Mouse (Mus musculus): ENCODE results near the gene Sox5.

Gene Sox5

GRCm38 (mm10) chr6:144781431-144782030 is at the start of gene Sox5:
Gene Sox5 (minus strand): TSS chr6:144781977.
- DNase-seq (ENCODE audit: extremely low read depth, low read depth, low spot score), result no peak

- no peak for DNase-seq (ENCODE audit: extremely low read depth, low read depth, low spot score)
Measured at GRCm38 (mm10) chr6:144825018-144825602, 43.3 kb upstream of the Sox5 start.

- no peak for DNase-seq (ENCODE audit: extremely low read depth, low read depth, low spot score)
Measured at GRCm38 (mm10) chr6:144824153-144824552, 42.4 kb upstream of the Sox5 start.

DNA sequence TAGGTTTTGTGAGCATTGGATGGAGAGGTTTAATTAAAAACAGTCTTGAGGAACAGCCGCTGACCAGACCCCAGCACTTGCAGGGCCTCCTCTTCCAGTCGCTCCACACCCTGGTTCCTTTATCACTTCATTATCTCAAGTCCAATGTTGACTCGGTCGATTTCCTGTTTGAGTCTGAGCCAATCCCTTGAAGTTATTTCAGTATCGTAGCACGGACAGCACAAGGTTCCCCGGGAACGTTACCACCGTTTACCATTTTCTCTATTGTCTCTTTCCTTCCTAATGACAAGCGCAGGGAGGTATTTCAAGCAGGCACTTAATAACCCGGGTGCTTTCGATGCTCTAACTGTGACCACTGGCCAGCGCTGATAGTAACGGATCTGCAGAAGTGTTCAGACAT is 40.8 kb upstream of the Sox5 start:
- DNase-seq (ENCODE audit: extremely low read depth, low read depth, low spot score), result no peak

GRCm38 (mm10) chr6:144821019-144821418 is 39.2 kb upstream of the Sox5 start:
- no peak for DNase-seq (ENCODE audit: extremely low read depth, low read depth, low spot score)

GRCm38 (mm10) chr6:144818016-144818415 is 36.2 kb upstream of the Sox5 start:
- DNase-seq (ENCODE audit: extremely low read depth, low read depth, low spot score), result no peak

DNA sequence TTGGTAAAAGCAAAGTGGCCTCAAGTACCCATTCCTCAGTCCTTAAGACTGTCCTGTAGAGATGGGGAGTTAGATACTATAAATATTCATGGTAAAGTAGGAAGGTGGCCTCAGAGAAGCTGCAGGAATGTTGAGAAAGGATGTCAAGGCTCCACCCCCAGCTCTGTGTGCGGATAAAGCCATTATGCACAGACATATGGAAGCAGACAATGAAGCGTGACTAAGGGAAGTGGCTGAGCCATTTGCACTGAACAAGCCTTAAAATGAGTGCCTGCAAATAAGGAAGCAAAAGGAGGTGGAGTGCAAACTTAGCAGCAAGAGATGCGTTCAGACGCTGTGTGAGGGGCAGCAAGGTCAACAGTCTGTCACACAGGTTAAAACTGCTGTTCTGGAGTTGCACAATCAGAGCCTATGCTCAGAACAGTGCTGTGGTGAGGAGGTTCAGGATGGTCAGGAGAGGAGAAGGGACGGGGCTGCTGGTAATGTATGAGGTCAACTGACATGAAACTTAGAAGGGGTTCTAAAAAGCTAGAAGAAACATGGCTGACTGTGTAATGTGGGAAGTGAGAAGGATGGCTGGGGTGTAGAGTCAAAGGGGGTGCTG is 35.7 kb upstream of the Sox5 start:
- no peak for DNase-seq (ENCODE audit: extremely low read depth, low read depth, low spot score)

DNA sequence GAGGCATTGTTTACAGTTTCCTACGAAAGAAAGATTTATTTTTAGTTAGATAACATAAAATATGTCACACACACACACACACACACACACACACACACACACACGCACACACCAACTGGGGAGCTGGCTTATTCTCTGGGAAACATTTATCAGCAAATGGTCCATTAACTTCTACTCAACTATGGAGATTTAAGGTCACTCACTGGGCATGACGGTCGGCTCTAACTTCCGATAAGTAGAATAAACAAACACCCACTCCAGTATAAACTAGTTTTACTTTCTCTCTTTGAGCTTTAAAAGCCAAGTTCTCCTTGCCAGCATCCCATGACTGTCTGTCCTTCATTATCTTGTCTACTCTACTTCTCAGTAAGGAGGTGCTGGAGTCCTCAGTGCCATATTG is 33.8 kb upstream of the Sox5 start:
- no peak for DNase-seq (ENCODE audit: extremely low read depth, low read depth, low spot score)

DNA sequence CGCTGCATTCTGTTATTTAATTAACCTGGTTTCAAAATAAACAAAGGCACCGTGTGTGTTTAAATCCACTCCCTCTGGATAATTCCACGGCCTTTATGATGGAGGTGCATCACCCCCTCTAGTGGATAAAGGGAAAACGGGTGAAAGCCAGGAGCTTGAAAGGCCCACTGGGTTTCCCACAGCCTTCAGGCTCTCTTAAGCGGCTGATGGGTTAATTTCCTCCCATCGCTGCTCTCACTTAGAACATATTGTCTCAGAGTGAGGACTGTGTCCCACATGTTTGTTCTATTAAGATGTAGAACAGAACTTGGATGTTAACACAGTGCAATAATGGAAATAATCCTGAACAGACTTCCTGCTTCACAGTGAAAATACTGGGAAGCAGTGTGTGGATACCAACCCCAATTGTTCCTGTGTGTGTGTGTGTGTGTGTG is 33.2 kb upstream of the Sox5 start:
- no peak for DNase-seq (ENCODE audit: extremely low read depth, low read depth, low spot score)

GRCm38 (mm10) chr6:144804321-144804720 is 22.5 kb upstream of the Sox5 start:
- no peak for DNase-seq (ENCODE audit: extremely low read depth, low read depth, low spot score)

GRCm38 (mm10) chr6:144803063-144803462 is 21.3 kb upstream of the Sox5 start:
- no peak for DNase-seq (ENCODE audit: extremely low read depth, low read depth, low spot score)

- no peak for DNase-seq (ENCODE audit: extremely low read depth, low read depth, low spot score)
Measured at GRCm38 (mm10) chr6:144794356-144794755, 12.6 kb upstream of the Sox5 start.

DNA sequence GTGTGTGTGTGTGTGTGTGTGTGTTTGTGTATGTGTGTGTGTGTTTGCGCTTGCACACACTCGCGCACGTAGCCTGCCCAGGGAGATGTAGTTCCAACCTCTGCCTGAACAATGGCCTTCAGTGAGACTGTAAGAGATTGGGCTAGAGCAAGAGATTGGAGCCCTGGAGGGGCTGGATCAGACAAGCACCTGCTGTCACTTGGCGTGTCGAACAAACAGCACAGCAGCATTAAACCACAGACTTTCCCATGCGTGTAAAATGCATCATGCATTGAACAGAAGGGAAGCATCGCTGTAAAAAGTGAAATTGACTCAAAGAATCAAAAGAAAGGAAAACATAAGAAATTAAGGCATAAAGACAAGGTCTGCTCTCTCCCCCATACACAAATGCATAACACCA is 11.1 kb upstream of the Sox5 start:
- no peak for DNase-seq (ENCODE audit: extremely low read depth, low read depth, low spot score)

GRCm38 (mm10) chr6:144783295-144783694 is 1.5 kb upstream of the Sox5 start:
- no peak for DNase-seq (ENCODE audit: extremely low read depth, low read depth, low spot score)

- no peak for DNase-seq (ENCODE audit: extremely low read depth, low read depth, low spot score)
Measured at GRCm38 (mm10) chr6:144782866-144783265, 1.1 kb upstream of the Sox5 start.

GRCm38 (mm10) chr6:144782031-144782857 is 467 bp upstream of the Sox5 start:
- no peak for DNase-seq (ENCODE audit: extremely low read depth, low read depth, low spot score)

GRCm38 (mm10) chr6:144780608-144781285 is 1.0 kb downstream of the Sox5 start:
- no peak for DNase-seq (ENCODE audit: extremely low read depth, low read depth, low spot score)

- DNase-seq (ENCODE audit: extremely low read depth, low read depth, low spot score), result no peak
Measured at GRCm38 (mm10) chr6:144779945-144780607, 1.7 kb downstream of the Sox5 start.

DNA sequence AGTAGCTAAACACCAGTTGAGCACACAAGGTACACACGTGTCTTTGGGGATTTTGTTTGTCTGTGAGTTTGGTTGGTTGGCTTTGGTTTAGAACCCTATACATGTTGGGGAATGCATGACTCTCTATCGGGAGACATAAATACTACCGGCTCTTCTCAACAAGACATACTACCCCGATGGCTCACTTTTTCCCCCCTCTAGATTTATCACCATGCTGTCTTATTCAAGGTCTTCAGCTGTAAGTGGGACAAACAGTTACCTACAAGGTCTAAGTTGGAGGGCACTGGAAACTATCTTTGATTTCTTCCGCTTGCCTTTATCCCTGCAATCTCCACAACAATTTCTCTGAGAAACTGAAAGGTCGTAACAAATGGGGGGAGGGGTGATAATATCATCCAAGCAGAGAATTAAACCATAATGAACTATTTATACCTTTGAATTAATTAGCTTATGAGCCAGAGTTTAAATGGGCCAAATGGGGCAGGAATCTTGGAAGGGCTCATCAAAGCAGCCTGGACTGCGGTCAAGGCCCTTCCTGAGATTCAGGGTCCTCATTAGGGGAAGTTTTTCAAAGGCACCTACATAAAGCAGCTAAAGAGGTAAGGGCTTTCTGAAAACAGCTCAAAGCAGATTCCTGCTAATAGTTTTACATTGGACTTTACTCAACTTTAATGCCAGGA is 4.3 kb downstream of the Sox5 start:
- no peak for DNase-seq (ENCODE audit: extremely low read depth, low read depth, low spot score)

- no peak for DNase-seq (ENCODE audit: extremely low read depth, low read depth, low spot score)
Measured at GRCm38 (mm10) chr6:144773736-144774135, 8.0 kb downstream of the Sox5 start.
